Mouse (Mus musculus): ENCODE data around the gene 2010111I01Rik. TPM values are rescaled to one million over a fixed set of nuclear protein-coding genes. Genes with fewer than 3 reads are reported as not detected.

Gene 2010111I01Rik
- total and polyA plus RNA-seq, 3 experiments = 26.3 to 32.7 TPM; not detected in 1

- no peak for TF ChIP-seq BHLHE40 (IDR thresholded peaks at IDR 0.05; ENCODE audit: borderline replicate concordance, low read depth, low read length)
Measured at GRCm38 (mm10) chr13:63176131-63176530, 211.4 kb downstream of the 2010111I01Rik start (continued).

GRCm38 (mm10) chr13:63177232-63177631, 212.5 kb downstream of the 2010111I01Rik start:
- TF ChIP-seq E2F4 (IDR thresholded peaks at IDR 0.05; ENCODE audit: borderline replicate concordance, low read depth, low read length) (no peak), BHLHE40 (IDR thresholded peaks at IDR 0.05; ENCODE audit: borderline replicate concordance, low read depth, low read length) (no peak)
- Histone ChIP-seq H3K27ac (ENCODE audit: control insufficient read depth, low read depth, low read length) (no peak overlapping the region), H3K27me3 (ENCODE audit: control insufficient read depth in 1 of 2, insufficient read depth in 2 of 2, low read length in 2 of 2) (no peaks in the 10 kb centered on the region), H3K79me2 (ENCODE audit: control insufficient read depth, insufficient read depth, low read length, poor library complexity) (no peaks in the 10 kb centered on the region), H3K4me3 (ENCODE audit: control insufficient read depth in 1 of 2, insufficient read depth in 1 of 2, low read depth in 2 of 2, low read length in 2 of 2) (no peak overlapping the region), H3K36me3 (ENCODE audit: control insufficient read depth in 1 of 2, insufficient read depth in 2 of 2, low read length in 2 of 2) (no peaks in the 10 kb centered on the region; a peak in 1 of 4 replicates), H3K9me3 (replicated peaks; ENCODE audit: insufficient read depth, low read length) (no peaks in the 10 kb centered on the region), H3K4me1 (ENCODE audit: control insufficient read depth in 1 of 2, insufficient read depth in 2 of 2, low read length in 2 of 2) (no peaks in the 10 kb centered on the region), H3K9ac (ENCODE audit: control insufficient read depth, low read depth, low read length, poor library complexity, severe bottlenecking) (no peak overlapping the region)
- DNase-seq (ENCODE audit: low read depth, low spot score) = no peak

- Histone ChIP-seq H3K4me3 (ENCODE audit: control insufficient read depth in 1 of 2, insufficient read depth in 1 of 2, low read depth in 2 of 2, low read length in 2 of 2) (no peak overlapping the region), H3K4me1 (ENCODE audit: control insufficient read depth in 1 of 2, insufficient read depth in 2 of 2, low read length in 2 of 2) (no peaks in the 10 kb centered on the region), H3K36me3 (ENCODE audit: control insufficient read depth in 1 of 2, insufficient read depth in 2 of 2, low read length in 2 of 2) (no peaks in the 10 kb centered on the region), H3K79me2 (ENCODE audit: control insufficient read depth, insufficient read depth, low read length, poor library complexity) (no peaks in the 10 kb centered on the region), H3K9me3 (replicated peaks; ENCODE audit: insufficient read depth, low read length) (no peaks in the 10 kb centered on the region), H3K27ac (ENCODE audit: control insufficient read depth, low read depth, low read length) (no peak overlapping the region), H3K9ac (ENCODE audit: control insufficient read depth, low read depth, low read length, poor library complexity, severe bottlenecking) (no peak overlapping the region), H3K27me3 (ENCODE audit: control insufficient read depth in 1 of 2, insufficient read depth in 2 of 2, low read length in 2 of 2) (no peaks in the 10 kb centered on the region)
- TF ChIP-seq SIN3A (IDR thresholded peaks at IDR 0.05; ENCODE audit: low read length) (no peak), MAZ (IDR thresholded peaks at IDR 0.05; ENCODE audit: low read depth, low read length) (no peak), USF2 (IDR thresholded peaks at IDR 0.05; ENCODE audit: borderline replicate concordance in 1 of 2, insufficient read depth in 1 of 2, low read depth in 1 of 2, low read length in 2 of 2) (no peak), POLR2AphosphoS5 (IDR thresholded peaks at IDR 0.05; ENCODE audit: borderline replicate concordance, low read depth, low read length) (no peak), MYB (IDR thresholded peaks at IDR 0.05; ENCODE audit: low read depth, low read length) (no peak), ETS1 (IDR thresholded peaks at IDR 0.05; ENCODE audit: low read depth, low read length) (no peak), ZMIZ1 (IDR thresholded peaks at IDR 0.05; ENCODE audit: low read depth, low read length) (no peak), POLR2A (IDR thresholded peaks at IDR 0.05; ENCODE audit: control insufficient read depth in 1 of 2, insufficient read depth in 1 of 2, low read depth in 1 of 2, low read length in 2 of 2, poor library complexity in 1 of 2) (no peak), CTCF (IDR thresholded peaks at IDR 0.05 in 2 of 3, conservative IDR thresholded peaks at IDR 0.05 in 1 of 3; ENCODE audit: control insufficient read depth in 1 of 3, insufficient read depth in 1 of 3, low read depth in 2 of 3, low read length in 3 of 3, poor library complexity in 1 of 3, severe bottlenecking in 1 of 3) (no peak), EP300 (IDR thresholded peaks at IDR 0.05; ENCODE audit: low read depth in 1 of 2, low read length in 2 of 2) (no peak), BHLHE40 (IDR thresholded peaks at IDR 0.05; ENCODE audit: borderline replicate concordance, low read depth, low read length) (no peak), E2F4 (IDR thresholded peaks at IDR 0.05; ENCODE audit: borderline replicate concordance, low read depth, low read length) (no peak), UBTF (IDR thresholded peaks at IDR 0.05; ENCODE audit: borderline replicate concordance, insufficient read depth, low read depth, low read length) (no peak), RAD21 (IDR thresholded peaks at IDR 0.05; ENCODE audit: low read depth, low read length) (no peak), GABPA (IDR thresholded peaks at IDR 0.05; ENCODE audit: low read depth, low read length) (no peak), TAL1 (IDR thresholded peaks at IDR 0.05; ENCODE audit: low read length) (no peak)
- no peak for DNase-seq (ENCODE audit: low read depth, low spot score)
Measured at GRCm38 (mm10) chr13:63180641-63181235, 216.0 kb downstream of the 2010111I01Rik start.

Measured in MEL (cell line).